Mouse (Mus musculus) kidney, embryonic 16.5 days (tissue): Measurements from ENCODE around the gene Fgfr2. TPM values are rescaled to one million over a fixed set of nuclear protein-coding genes. Genes with fewer than 3 reads are reported as not detected.
A peak's percentile ranks its signal among the peaks of the same experiment; 100 is the strongest.

Experiments used
- ATAC-seq: fragments of 200-750 bp; cut with Nextera tagmentation; 2 replicates; pipeline ENCODE4 v1.8.0; 2017; ENCODE audit warnings: moderate TSS enrichment; ENCODE audit not compliant: low FRiP score, low TSS enrichment
- H3K27ac ChIP-seq: fragments of 300-500 bp; sonication (generic); 2 replicates; pipeline ENCODE4 v1.5.1; 2014; ENCODE audit warnings: low read length
- H3K27me3 ChIP-seq: fragments of 300-500 bp; sonication (generic); 2 replicates; pipeline ENCODE4 v1.6.1; 2014; ENCODE audit warnings: low read length, control low read depth, mixed read lengths; ENCODE audit not compliant: insufficient read depth
- H3K36me3 ChIP-seq: fragments of 300-500 bp; sonication (generic); 2 replicates; pipeline ENCODE4 v1.6.1; 2014; ENCODE audit warnings: low read length, control low read depth, mixed read lengths; ENCODE audit not compliant: insufficient read depth
- H3K4me1 ChIP-seq: fragments of 300-500 bp; sonication (generic); 2 replicates; pipeline ENCODE4 v1.6.1; 2014; ENCODE audit warnings: low read length, control low read depth, mixed read lengths; ENCODE audit not compliant: insufficient read depth
- H3K4me2 ChIP-seq: fragments of 300-500 bp; sonication (generic); replicated peaks from 2 replicates; pipeline ENCODE4 v1.6.1; 2014; ENCODE audit warnings: low read depth, low read length
- H3K4me3 ChIP-seq: fragments of 300-500 bp; sonication (generic); 2 replicates; pipeline ENCODE4 v1.5.1; 2014; ENCODE audit warnings: mild to moderate bottlenecking, low read length
- H3K9ac ChIP-seq: fragments of 300-500 bp; sonication (generic); replicated peaks from 2 replicates; pipeline ENCODE4 v1.6.1; 2014; ENCODE audit warnings: low read length
- H3K9me3 ChIP-seq: fragments of 300-500 bp; sonication (generic); 2 replicates; pipeline ENCODE4 v1.6.1; 2016; ENCODE audit warnings: low read length, control low read depth
- WGBS: fragments of 180-500 bp; shearing (Covaris S2); extraction: QIAGEN DNeasy Blood & Tissue Kit; methylation state at CpG from one replicate; pipeline ENCODE4 v1.1.7; 2014; 5-methylcytosine and 5-hydroxymethylcytosine counted together
- polyA plus RNA-seq: library from polyadenylated mRNA; unstranded; fragments of >200 nt; fragmentation: Nextera tagmentation; extraction: Ambion mirVana; gene quantifications from 2 replicates; pipeline ENCODE4 v1.2.1, GENCODE M21; 2015

The Fgfr2 gene
- polyA plus RNA-seq, 1 experiment from 2014 or later = 118 TPM

- Histone ChIP-seq H3K4me1 (peaks cover 21% of the 10 kb centered on the region), H3K4me2 (no peak overlapping the region), H3K9me3 (no peaks in the 10 kb centered on the region), H3K4me3 (no peak overlapping the region), H3K9ac (no peak overlapping the region), H3K36me3 (peaks cover 7% of the 10 kb centered on the region; the same call in 1 of the 2 replicates), H3K27ac (no peak overlapping the region), H3K27me3 (no peaks in the 10 kb centered on the region)
- WGBS = 91% methylated on average over 7 of the region's 7 CpGs
- no peak for ATAC-seq
Measured at GRCm38 (mm10) chr7:130711851-130712250, 2411.3 kb downstream of the Fgfr2 start.

- peak; percentile 22 for ATAC-seq
- Histone ChIP-seq H3K4me1 (peaks cover 21% of the 10 kb centered on the region), H3K27me3 (no peaks in the 10 kb centered on the region), H3K27ac (peak overlapping the region; percentile 74), H3K9ac (no peak overlapping the region), H3K4me2 (0 out of 2 replicates have a peak overlapping the region, but pooled peaks have one; percentile 22), H3K36me3 (no peaks in the 10 kb centered on the region), H3K9me3 (no peaks in the 10 kb centered on the region), H3K4me3 (no peak overlapping the region)
- 35% methylated on average over 9 of the region's 9 CpGs for WGBS
Measured at GRCm38 (mm10) chr7:130709372-130710274, 2413.5 kb downstream of the Fgfr2 start.

DNA sequence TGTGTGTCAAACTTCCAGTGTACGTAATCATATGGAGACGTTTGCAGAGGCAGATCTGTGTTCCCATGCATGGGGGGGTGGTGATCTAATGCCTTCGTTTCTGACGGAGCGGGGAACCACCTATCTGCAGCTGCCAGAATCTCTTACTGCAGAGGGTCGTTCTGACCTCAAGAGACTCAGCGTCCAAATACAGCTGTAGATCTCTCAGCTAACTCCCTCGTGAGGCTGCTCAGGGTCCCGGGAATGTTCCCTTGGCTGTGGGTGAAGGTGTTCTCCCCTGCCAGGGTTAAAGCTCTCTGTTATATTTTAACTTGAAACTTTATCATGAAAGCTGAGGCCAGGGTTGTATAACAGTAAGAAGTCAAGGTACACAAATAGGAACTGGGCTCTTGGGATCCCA is 2414.2 kb downstream of the Fgfr2 start:
- ATAC-seq = peak; percentile 69
- peak overlapping the region; percentile 22; the same call in 1 of the 2 replicates for H3K4me2 ChIP-seq
- H3K4me3 ChIP-seq = no peak overlapping the region
- H3K9ac ChIP-seq = 0 out of 2 replicates have a peak overlapping the region, but pooled peaks have one; percentile 15
- 23% methylated on average over 9 of the region's 9 CpGs for WGBS
- no peaks in the 10 kb centered on the region for H3K9me3 ChIP-seq
- no peaks in the 10 kb centered on the region for H3K36me3 ChIP-seq
- no peaks in the 10 kb centered on the region for H3K27me3 ChIP-seq
- H3K27ac ChIP-seq = peak overlapping the region; percentile 74
- H3K4me1 ChIP-seq = peaks cover 27% of the 10 kb centered on the region

- no peak overlapping the region for H3K4me3 ChIP-seq
- H3K9me3 ChIP-seq = no peaks in the 10 kb centered on the region
- no peak for ATAC-seq
- WGBS = 87% methylated on average over 2 of the region's 2 CpGs
- no peak overlapping the region for H3K4me2 ChIP-seq
- no peaks in the 10 kb centered on the region for H3K27me3 ChIP-seq
- H3K36me3 ChIP-seq = no peaks in the 10 kb centered on the region
- no peak overlapping the region for H3K9ac ChIP-seq
- H3K27ac ChIP-seq = no peak overlapping the region
- peaks cover 28% of the 10 kb centered on the region for H3K4me1 ChIP-seq
Measured at GRCm38 (mm10) chr7:130705230-130705629, 2417.9 kb downstream of the Fgfr2 start.

DNA sequence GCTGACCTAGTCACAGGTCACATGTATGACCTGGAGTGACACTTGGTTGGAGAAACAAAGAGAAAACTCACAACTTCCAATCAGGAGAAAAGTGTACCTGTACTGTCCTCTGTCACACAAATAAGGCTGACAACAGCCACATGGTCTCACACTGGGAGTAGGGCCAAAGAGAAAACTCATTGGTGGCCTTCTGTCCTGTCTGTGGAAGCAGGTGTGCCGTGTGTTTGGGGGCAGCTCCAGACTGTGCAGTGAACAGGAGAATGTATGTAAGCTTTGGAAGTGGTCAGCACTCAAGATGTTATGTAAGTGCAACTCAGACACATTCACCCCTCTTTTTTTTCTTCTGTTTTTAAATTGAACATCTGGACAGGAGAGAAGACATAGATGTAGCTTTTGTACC is 2421.8 kb downstream of the Fgfr2 start:
- WGBS = 65% methylated on average over 1 of the region's 1 CpGs
- Histone ChIP-seq H3K4me2 (no peak overlapping the region), H3K4me1 (peaks cover 12% of the 10 kb centered on the region; the same call in 1 of the 2 replicates), H3K27ac (no peak overlapping the region), H3K4me3 (no peak overlapping the region), H3K27me3 (no peaks in the 10 kb centered on the region), H3K9ac (no peak overlapping the region), H3K9me3 (no peaks in the 10 kb centered on the region), H3K36me3 (no peaks in the 10 kb centered on the region)
- no peak for ATAC-seq

DNA sequence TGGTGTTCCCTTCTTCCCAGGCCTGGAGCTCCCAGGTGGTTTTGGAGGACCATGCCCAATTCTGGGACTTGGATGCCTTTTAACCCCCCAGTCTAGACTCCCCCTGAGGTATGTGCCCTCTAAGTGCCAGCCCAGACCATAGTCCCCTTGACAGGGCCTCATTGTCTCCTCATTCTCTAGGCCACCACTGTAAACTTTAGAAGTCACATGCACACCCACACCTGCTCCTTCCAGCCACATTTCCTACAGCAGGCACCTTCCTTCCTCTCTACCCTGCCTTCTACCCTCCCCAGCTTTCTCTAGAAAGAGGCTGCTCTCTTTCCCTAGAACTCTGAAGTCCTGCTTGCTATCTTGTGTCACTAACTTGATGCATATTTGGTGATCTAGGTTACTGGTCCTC is 2424.7 kb downstream of the Fgfr2 start:
- Histone ChIP-seq H3K9ac (no peak overlapping the region), H3K27ac (no peak overlapping the region), H3K4me2 (no peak overlapping the region), H3K36me3 (no peaks in the 10 kb centered on the region), H3K27me3 (no peaks in the 10 kb centered on the region), H3K4me1 (peaks cover 34% of the 10 kb centered on the region), H3K4me3 (no peak overlapping the region), H3K9me3 (no peaks in the 10 kb centered on the region)
- ATAC-seq = no peak

GRCm38 (mm10) chr7:130696347-130697234 is 2426.6 kb downstream of the Fgfr2 start:
- H3K4me1 ChIP-seq = peaks cover 48% of the 10 kb centered on the region
- 86% methylated on average over 16 of the region's 16 CpGs for WGBS

GRCm38 (mm10) chr7:130695669-130696338 is 2427.3 kb downstream of the Fgfr2 start:
- Histone ChIP-seq H3K36me3 (no peaks in the 10 kb centered on the region), H3K4me2 (peak overlapping the region; percentile 3; the same call in 1 of the 2 replicates), H3K9me3 (no peaks in the 10 kb centered on the region), H3K27me3 (no peaks in the 10 kb centered on the region), H3K4me1 (peaks cover 49% of the 10 kb centered on the region), H3K4me3 (no peak overlapping the region), H3K9ac (peak overlapping the region; percentile 7; the same call in 1 of the 2 replicates), H3K27ac (peak overlapping the region; percentile 45; the same call in 1 of the 2 replicates)
- ATAC-seq = no peak
- WGBS = 59% methylated on average over 13 of the region's 13 CpGs

More at GRCm38 (mm10) chr7:130696347-130697234, 2426.6 kb downstream of the Fgfr2 start:
- H3K27ac ChIP-seq = no peak overlapping the region
- no peak overlapping the region for H3K9ac ChIP-seq
- H3K27me3 ChIP-seq = no peaks in the 10 kb centered on the region
- H3K4me2 ChIP-seq = no peak overlapping the region
- no peak overlapping the region for H3K4me3 ChIP-seq
- no peaks in the 10 kb centered on the region for H3K36me3 ChIP-seq
- H3K9me3 ChIP-seq = no peaks in the 10 kb centered on the region
- no peak for ATAC-seq

GRCm38 (mm10) chr7:130693800-130694193 is 2429.4 kb downstream of the Fgfr2 start:
- H3K4me2 ChIP-seq = peak overlapping the region; percentile 74
- H3K27me3 ChIP-seq = no peaks in the 10 kb centered on the region
- H3K4me3 ChIP-seq = peak overlapping the region; percentile 60
- WGBS = 13% methylated on average over 11 of the region's 11 CpGs
- peak overlapping the region; percentile 85 for H3K9ac ChIP-seq
- H3K9me3 ChIP-seq = no peaks in the 10 kb centered on the region
- peak; percentile 31; the same call in 1 of the 2 replicates for ATAC-seq
- H3K36me3 ChIP-seq = no peaks in the 10 kb centered on the region
- H3K4me1 ChIP-seq = peaks cover 54% of the 10 kb centered on the region
- peak overlapping the region; percentile 95 for H3K27ac ChIP-seq
